Mouse (Mus musculus) liver, embryonic 14.5 days (tissue): ENCODE measurements around the gene Zdhhc20. TPM values are rescaled to one million over a fixed set of nuclear protein-coding genes. Genes with fewer than 3 reads are reported as not detected.
A peak's percentile ranks its signal among the peaks of the same experiment; 100 is the strongest.
"Not testable (repeated sequence)": the region's sequence is repeated elsewhere in the genome, so short reads cannot be mapped to it uniquely, and the experiment has no call there.

Source experiments
- ATAC-seq: fragments of 200-750 bp; cut with Nextera tagmentation; 2 replicates; pipeline ENCODE4 v1.8.0; 2017; ENCODE audit warnings: moderate number of reproducible peaks, mild to moderate bottlenecking, moderate library complexity; ENCODE audit not compliant: insufficient read depth
- DNase-seq, 3 experiments: peaks; one replicate each; pipeline ENCODE4 v3.0.0-alpha.2; 2012 to 2013; ENCODE audit warnings: low read depth in 3 of 3, low spot score in 3 of 3
- H3K27ac ChIP-seq: fragments of 300-500 bp; sonication (generic); 2 replicates; pipeline ENCODE4 v1.5.1; 2014; ENCODE audit warnings: moderate library complexity, mild to moderate bottlenecking, control low read depth, inconsistent platforms
- H3K27me3 ChIP-seq: fragments of 300-500 bp; sonication (generic); 2 replicates; pipeline ENCODE4 v1.6.1; 2014; ENCODE audit warnings: mild to moderate bottlenecking, low read length, moderate library complexity; ENCODE audit not compliant: control insufficient read depth, insufficient read depth
- H3K36me3 ChIP-seq: fragments of 300-500 bp; sonication (generic); replicated peaks from 2 replicates; pipeline ENCODE4 v1.6.1; 2014; ENCODE audit warnings: low read depth; ENCODE audit not compliant: control insufficient read depth, insufficient read depth
- H3K4me1 ChIP-seq, 2 experiments: fragments of 200-500 bp in 1 of 2; fragments of 300-500 bp in 1 of 2; sonication (generic) in 1 of 2; replicated peaks; 2 replicates each; pipeline ENCODE4 v1.6.1; 2012 to 2014; ENCODE audit warnings: antibody characterized with exemption in 1 of 2, inconsistent platforms in 1 of 2, low read length in 1 of 2; ENCODE audit not compliant: control insufficient read depth in 2 of 2, insufficient read depth in 2 of 2
- H3K4me2 ChIP-seq: fragments of 300-500 bp; sonication (generic); 2 replicates; pipeline ENCODE4 v1.6.1; 2014; ENCODE audit warnings: low read depth, mild to moderate bottlenecking, control low read depth, moderate library complexity
- H3K4me3 ChIP-seq, 2 experiments: fragments of 200-500 bp in 1 of 2; fragments of 300-500 bp in 1 of 2; sonication (generic) in 1 of 2; 2 replicates each; pipeline ENCODE4 v1.5.1; 2012 to 2014; ENCODE audit warnings: low read depth in 2 of 2, low read length in 2 of 2, mild to moderate bottlenecking in 2 of 2, control low read depth in 1 of 2, inconsistent platforms in 1 of 2, moderate library complexity in 1 of 2; ENCODE audit not compliant: insufficient read depth in 1 of 2
- H3K9ac ChIP-seq: fragments of 300-500 bp; sonication (generic); replicated peaks from 2 replicates; pipeline ENCODE4 v1.6.1; 2014; ENCODE audit warnings: mild to moderate bottlenecking, control low read depth, moderate library complexity
- H3K9me3 ChIP-seq: fragments of 300-500 bp; sonication (generic); 2 replicates; pipeline ENCODE4 v1.6.1; 2016; ENCODE audit warnings: low read length, mixed read lengths; ENCODE audit not compliant: control insufficient read depth
- CTCF ChIP-seq: IDR thresholded peaks from 2 replicates; pipeline ENCODE4 v1.5.1; 2016; ENCODE audit warnings: antibody characterized with exemption, low read depth, control low read depth
- EP300 ChIP-seq: IDR thresholded peaks from 2 replicates; pipeline ENCODE4 v1.6.1; 2016; ENCODE audit warnings: antibody characterized with exemption, low read depth
- WGBS: fragments of 180-500 bp; shearing (Covaris S2); extraction: QIAGEN DNeasy Blood & Tissue Kit; methylation state at CpG from one replicate; pipeline ENCODE4 v1.1.7; 2014; ENCODE audit not compliant: insufficient replicate concordance; 5-methylcytosine and 5-hydroxymethylcytosine counted together
- polyA plus RNA-seq, 2 experiments: library from polyadenylated mRNA; depleted of rRNA in 1 of 2; stranded (reverse) in 1 of 2; unstranded in 1 of 2; fragments of >200 nt; fragmentation: Nextera tagmentation in 1 of 2; extraction: Ambion mirVana in 1 of 2; gene quantifications; 2 replicates each; pipeline versions ENCODE4 v1.2.1 to v1.2.3; 2012 to 2014

The Zdhhc20 gene
- polyA plus RNA-seq, 2 experiments = 3.4 to 7.6 TPM

GRCm38 (mm10) chr14:57850330-57850729 lies 39.7 kb downstream of the Zdhhc20 start:
- H3K4me2 ChIP-seq = no peak overlapping the region
- TF ChIP-seq EP300 = no peak
- TF ChIP-seq CTCF = no peak
- H3K4me1 ChIP-seq = no peaks in the 10 kb centered on the region; a peak in 1 of 4 replicates
- no peak overlapping the region for H3K27ac ChIP-seq
- H3K9me3 ChIP-seq = no peaks in the 10 kb centered on the region
- no peaks in the 10 kb centered on the region for H3K27me3 ChIP-seq
- H3K9ac ChIP-seq = no peak overlapping the region
- 60% methylated on average over 3 of the region's 3 CpGs for WGBS
- DNase-seq = peak in 1 of 3 experiments; percentile 29
- H3K36me3 ChIP-seq = no peaks in the 10 kb centered on the region
- no peak overlapping the region for H3K4me3 ChIP-seq
- ATAC-seq = no peak

GRCm38 (mm10) chr14:57848646-57849045 lies 41.4 kb downstream of the Zdhhc20 start:
- TF ChIP-seq CTCF (no peak), EP300 (no peak)
- Histone ChIP-seq H3K4me1 (peaks cover 0 to 6% of the 10 kb centered on the region in 2 experiments; a peak in 3 of 4 replicates), H3K27ac (no peak overlapping the region), H3K9me3 (no peaks in the 10 kb centered on the region), H3K36me3 (no peaks in the 10 kb centered on the region), H3K9ac (no peak overlapping the region), H3K4me3 (no peak overlapping the region), H3K27me3 (no peaks in the 10 kb centered on the region), H3K4me2 (no peak overlapping the region)
- WGBS = 83% methylated on average over 2 of the region's 2 CpGs
- ATAC-seq = no peak
- DNase-seq = no peak

GRCm38 (mm10) chr14:57848061-57848460 lies 42.0 kb downstream of the Zdhhc20 start:
- 70% methylated on average over 5 of the region's 5 CpGs for WGBS
- not testable (repeated sequence) for H3K27ac ChIP-seq, H3K36me3 ChIP-seq, H3K4me3 ChIP-seq, DNase-seq, H3K4me2 ChIP-seq, H3K9me3 ChIP-seq, H3K9ac ChIP-seq, H3K4me1 ChIP-seq, ATAC-seq, H3K27me3 ChIP-seq

GRCm38 (mm10) chr14:57844535-57844934 lies 45.5 kb downstream of the Zdhhc20 start:
- Histone ChIP-seq H3K4me1 (peaks cover 0 to 6% of the 10 kb centered on the region in 2 experiments; a peak in 3 of 4 replicates), H3K4me3 (no peak overlapping the region), H3K36me3 (no peaks in the 10 kb centered on the region; the same call in 1 of the 2 replicates), H3K27me3 (no peaks in the 10 kb centered on the region), H3K27ac (no peak overlapping the region), H3K9ac (no peak overlapping the region), H3K9me3 (no peaks in the 10 kb centered on the region), H3K4me2 (no peak overlapping the region)
- TF ChIP-seq CTCF = no peak
- 53% methylated on average over 3 of the region's 3 CpGs for WGBS
- DNase-seq (no peak), ATAC-seq (peak; percentile 75)

- ATAC-seq (peak; percentile 90), DNase-seq (peak; percentile 37 to 48 (median 45))
- TF ChIP-seq CTCF (no peak), EP300 (peak; percentile 65)
- H3K9me3 ChIP-seq = no peaks in the 10 kb centered on the region
- no peak overlapping the region for H3K9ac ChIP-seq
- no peak overlapping the region for H3K4me2 ChIP-seq
- H3K4me1 ChIP-seq = peaks cover 0 to 7% of the 10 kb centered on the region in 2 experiments; a peak in 2 of 4 replicates
- H3K36me3 ChIP-seq = no peaks in the 10 kb centered on the region
- no peaks in the 10 kb centered on the region for H3K27me3 ChIP-seq
- no peak overlapping the region for H3K4me3 ChIP-seq
- 12% methylated on average over 10 of the region's 10 CpGs for WGBS
- H3K27ac ChIP-seq = no peak overlapping the region
These were observed 54.9 kb downstream of the Zdhhc20 start for GRCm38 (mm10) chr14:57835157-57835556.
